ENCODE assay signal across 8 mouse cellular contexts in the genomic region with DNA sequence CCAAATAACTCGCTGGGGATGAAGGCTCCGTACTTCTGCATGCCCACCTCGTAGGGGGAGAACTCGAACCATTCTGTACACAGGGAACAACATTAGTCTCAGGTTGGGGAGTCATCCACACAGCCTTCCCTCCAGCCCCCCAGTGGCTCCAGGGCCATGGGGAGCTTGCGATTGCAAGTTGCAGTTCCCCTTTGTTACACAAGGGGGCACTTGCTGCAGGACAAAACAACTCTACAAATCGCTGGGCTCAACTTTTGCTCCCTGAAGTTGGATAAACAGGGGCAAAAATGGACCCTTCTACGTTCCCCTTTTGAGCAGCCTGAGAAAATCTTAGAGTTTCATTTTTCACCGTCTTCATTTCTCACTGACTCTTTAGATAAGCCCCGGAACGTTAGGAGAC. TPM values are rescaled to one million over a fixed set of nuclear protein-coding genes. Genes with fewer than 3 reads are reported as not detected.
A peak's percentile ranks its signal among the peaks of the same experiment; 100 is the strongest.
DNase-seq lines count a peak whose midpoint lies in the region; ATAC-seq and TF ChIP-seq lines count a peak whose summit lies in the region.

No protein-coding gene starts in this region.

- H3K9ac ChIP-seq in liver, embryonic 12.5 days: no peak overlapping the region
- no peak overlapping the region for H3K9ac ChIP-seq in hindbrain, postnatal 0 days (replicated peaks; ENCODE audit: low read length)
- H3K9ac ChIP-seq in limb, embryonic 14.5 days (ENCODE audit: low read depth, low read length, severe bottlenecking): no peak overlapping the region

- peak; percentile 88 for TF ChIP-seq CTCF in hindbrain, postnatal 0 days (IDR thresholded peaks at IDR 0.05; ENCODE audit: low read depth)

- peaks cover 10% of the 10 kb centered on the region for H3K4me1 ChIP-seq in liver, embryonic 12.5 days
- H3K4me1 ChIP-seq in hindbrain, postnatal 0 days (ENCODE audit: insufficient read depth, low read length): no peaks in the 10 kb centered on the region
- no peaks in the 10 kb centered on the region for H3K4me1 ChIP-seq in limb, embryonic 14.5 days (ENCODE audit: control insufficient read depth, insufficient read depth, low read length)

- H3K4me2 ChIP-seq in liver, embryonic 12.5 days: no peak overlapping the region
- no peak overlapping the region for H3K4me2 ChIP-seq in hindbrain, postnatal 0 days (ENCODE audit: low read depth, low read length)
- peak overlapping the region; percentile 20 for H3K4me2 ChIP-seq in limb, embryonic 14.5 days (replicated peaks; ENCODE audit: low read depth, low read length, severe bottlenecking)

- no peak overlapping the region for H3K27ac ChIP-seq in liver, embryonic 12.5 days
- H3K27ac ChIP-seq in hindbrain, postnatal 0 days: no peak overlapping the region
- no peak overlapping the region for H3K27ac ChIP-seq in limb, embryonic 14.5 days (replicated peaks; ENCODE audit: low read depth, low read length)

- ATAC-seq in liver, embryonic 12.5 days: no peak
- no peak for ATAC-seq in hindbrain, postnatal 0 days
- no peak for ATAC-seq in limb, embryonic 14.5 days (ENCODE audit: low FRiP score, low read depth)

- H3K36me3 ChIP-seq in liver, embryonic 12.5 days: no peaks in the 10 kb centered on the region
- H3K36me3 ChIP-seq in hindbrain, postnatal 0 days (ENCODE audit: insufficient read depth, low read length): no peaks in the 10 kb centered on the region
- H3K36me3 ChIP-seq in limb, embryonic 14.5 days (ENCODE audit: control insufficient read depth, insufficient read depth, low read length): no peaks in the 10 kb centered on the region

- H3K4me3 ChIP-seq in liver, embryonic 12.5 days: no peak overlapping the region
- no peak overlapping the region for H3K4me3 ChIP-seq in hindbrain, postnatal 0 days (ENCODE audit: low read length)
- H3K4me3 ChIP-seq in limb, embryonic 14.5 days (replicated peaks; ENCODE audit: low read length): no peak overlapping the region

- peak; percentile 42 for DNase-seq in liver
- DNase-seq in adrenal gland, adult 8-10 months: peak; percentile 26
- DNase-seq in embryo, embryonic 11 days: peak; percentile 65
- DNase-seq in hindbrain, postnatal 0 days (ENCODE audit: low spot score): peak; percentile 68
- DNase-seq in limb, embryonic 14.5 days (ENCODE audit: low spot score): no peak
- peak; percentile 20 for DNase-seq in ovary, postnatal 10 days (ENCODE audit: low spot score)
- DNase-seq in thymus, postnatal 4 days: peak; percentile 80

- WGBS in liver, embryonic 12.5 days (ENCODE audit: insufficient replicate concordance): 21% methylated on average over 10 of the region's 10 CpGs
- 24% methylated on average over 10 of the region's 10 CpGs for WGBS in hindbrain, postnatal 0 days
- WGBS in limb, embryonic 14.5 days: 19% methylated on average over 10 of the region's 10 CpGs

- TF ChIP-seq POLR2A in limb, embryonic 14.5 days (IDR thresholded peaks at IDR 0.05; ENCODE audit: borderline replicate concordance, extremely low read depth, insufficient read depth, insufficient read length): no peak

- no peaks in the 10 kb centered on the region for H3K9me3 ChIP-seq in liver, embryonic 12.5 days (replicated peaks)
- H3K9me3 ChIP-seq in hindbrain, postnatal 0 days (ENCODE audit: low read length): no peaks in the 10 kb centered on the region
- H3K9me3 ChIP-seq in limb, embryonic 14.5 days (ENCODE audit: control insufficient read depth, low read length): no peaks in the 10 kb centered on the region

- peaks cover 3% of the 10 kb centered on the region; the same call in 1 of the 2 replicates for H3K27me3 ChIP-seq in liver, embryonic 12.5 days (replicated peaks)
- H3K27me3 ChIP-seq in hindbrain, postnatal 0 days (ENCODE audit: insufficient read depth, low read length): no peaks in the 10 kb centered on the region
- no peaks in the 10 kb centered on the region for H3K27me3 ChIP-seq in limb, embryonic 14.5 days (ENCODE audit: control insufficient read depth, insufficient read depth, low read length)

RNA-seq across cellular contexts. Expression of gene Ehd4, which starts 19.3 kb away (rescaled TPM):
- polyA plus RNA-seq in liver, embryonic 12.5 days (2016; fragmentation: Nextera tagmentation; extraction: Ambion mirVana): 27.2 and 28.7 TPM in 2 replicates
- 10 to 100 TPM; 44.4 to 84.5 (median 63.0) TPM for total RNA-seq in adrenal gland, adult 8-10 months (2022)
- 6.3 and 7.1 TPM in 2 replicates for total RNA-seq in hindbrain, postnatal 0 days (2014; rRNA removed)
- 24.6 and 25.2 TPM in 2 replicates for polyA plus RNA-seq in hindbrain, postnatal 0 days (2015; fragmentation: Nextera tagmentation; extraction: Ambion mirVana)
- polyA plus RNA-seq in limb, embryonic 14.5 days (2012; rRNA removed): 18.3 and 19.7 TPM in 2 replicates
- 37.1 and 51.0 TPM in 2 replicates for polyA plus RNA-seq in limb, embryonic 14.5 days (2014; fragmentation: Nextera tagmentation; extraction: Ambion mirVana)
